Mouse (Mus musculus): ENCODE measurements around the gene Fut7. TPM values are rescaled to one million over a fixed set of nuclear protein-coding genes. Genes with fewer than 3 reads are reported as not detected.
"Not testable (repeated sequence)": the region's sequence is repeated elsewhere in the genome, so short reads cannot be mapped to it uniquely, and the experiment has no call there.

Fut7 gene
- polyA plus RNA-seq, 1 experiment from 2014 or later: 0.08 TPM

DNA sequence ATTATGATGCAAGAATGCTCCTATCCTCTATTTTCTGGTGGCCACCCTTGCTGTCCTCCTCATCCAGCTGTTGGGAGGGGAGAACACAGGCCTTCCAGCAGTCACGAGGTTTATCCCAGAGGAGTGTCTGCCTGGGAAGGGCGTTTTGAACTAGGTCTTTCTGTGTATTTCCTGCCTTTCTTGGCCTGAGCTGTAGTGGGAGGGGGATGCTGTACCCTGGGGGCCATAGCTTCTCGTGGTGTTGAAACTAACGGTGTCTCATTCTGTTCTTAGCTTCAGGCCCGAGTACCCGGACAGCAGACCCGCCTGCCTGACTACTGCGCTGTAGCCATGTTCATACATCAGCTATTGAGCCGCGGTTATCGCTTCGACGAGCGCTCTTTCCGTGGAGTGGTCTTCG lies 22.8 kb upstream of the Fut7 start:
- Histone ChIP-seq H3K27me3 (peaks cover 62% of the 10 kb centered on the region), H3K9me3 (replicated peaks) (no peaks in the 10 kb centered on the region; the same call in 1 of the 2 replicates), H3K27ac (no peak overlapping the region), H3K4me3 (peak overlapping the region; percentile 31), H3K36me3 (ENCODE audit: poor library complexity, severe bottlenecking) (no peaks in the 10 kb centered on the region), H3K4me1 (peaks cover 35% of the 10 kb centered on the region), H3K9ac (peak overlapping the region; percentile 30), H3K4me2 (peak overlapping the region; percentile 57)
- WGBS: 19% methylated on average over 16 of the region's 16 CpGs
- no peak for ATAC-seq

DNA sequence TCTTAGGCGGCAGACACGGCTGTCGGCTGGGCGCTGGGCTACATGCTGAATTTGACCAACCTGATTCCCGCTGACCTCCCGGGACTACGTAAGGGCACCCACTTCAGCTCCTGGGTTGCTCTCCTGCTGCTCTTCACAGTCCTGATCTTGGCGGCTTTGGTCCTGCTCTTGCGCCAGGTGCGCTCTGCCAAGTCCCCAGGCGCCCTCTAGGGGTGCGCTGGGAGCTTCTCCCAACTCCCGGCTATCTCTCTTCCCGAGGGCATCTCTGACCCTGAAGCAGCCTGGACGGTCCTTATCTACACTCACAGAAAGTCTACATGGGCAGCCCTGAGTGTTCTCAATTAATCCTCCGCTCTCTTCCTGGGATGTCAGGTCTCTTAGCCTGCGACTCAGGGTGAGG lies 22.3 kb upstream of the Fut7 start:
- WGBS: 2% methylated on average over 17 of the region's 17 CpGs

DNA sequence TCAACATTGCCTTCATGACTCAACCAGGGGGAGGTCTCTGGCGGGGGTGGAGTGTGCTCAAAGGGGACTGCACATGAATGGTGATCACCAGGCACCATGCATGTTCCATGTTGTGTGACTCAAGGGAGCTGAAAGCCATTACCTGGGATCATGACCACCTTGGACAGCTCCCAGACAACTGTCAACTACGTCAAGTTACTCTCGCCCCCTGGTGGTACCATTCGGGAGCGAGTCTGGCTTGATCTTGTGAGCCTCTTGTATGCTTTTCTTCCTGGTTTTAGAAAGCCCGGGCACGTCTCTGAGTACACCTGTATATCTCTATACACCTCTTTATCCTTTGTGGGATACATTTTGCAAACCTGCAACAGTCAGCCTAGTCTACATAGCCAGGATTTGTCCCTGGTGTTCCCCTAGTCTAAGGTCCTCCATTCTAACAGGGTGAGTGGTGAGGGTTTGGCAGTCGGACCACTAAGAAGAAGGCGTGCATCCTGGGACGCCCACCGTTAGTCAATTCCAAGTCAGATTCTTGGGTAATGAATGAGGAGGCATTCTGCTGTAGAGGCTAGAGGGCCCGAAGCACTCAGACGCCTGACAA lies 20.6 kb upstream of the Fut7 start:
- Histone ChIP-seq H3K9ac (peak overlapping the region; percentile 99), H3K4me3 (peak overlapping the region; percentile 98), H3K4me2 (peak overlapping the region; percentile 76), H3K27ac (peak overlapping the region; percentile 94), H3K4me1 (peaks cover 34% of the 10 kb centered on the region), H3K36me3 (ENCODE audit: poor library complexity, severe bottlenecking) (peaks cover 16% of the 10 kb centered on the region), H3K27me3 (peaks cover 40% of the 10 kb centered on the region), H3K9me3 (replicated peaks) (no peaks in the 10 kb centered on the region)
- ATAC-seq: peak; percentile 25
- under 1% methylated on average over 13 of the region's 13 CpGs for WGBS

More for the DNA sequence above, 22.3 kb upstream of the Fut7 start:
- Histone ChIP-seq H3K4me1 (peaks cover 32% of the 10 kb centered on the region), H3K27ac (no peak overlapping the region), H3K9me3 (replicated peaks) (no peaks in the 10 kb centered on the region; the same call in 1 of the 2 replicates), H3K27me3 (peaks cover 57% of the 10 kb centered on the region), H3K9ac (peak overlapping the region; percentile 30), H3K4me2 (peak overlapping the region; percentile 57), H3K4me3 (peak overlapping the region; percentile 31), H3K36me3 (ENCODE audit: poor library complexity, severe bottlenecking) (0 out of 2 replicates have a peak, but pooled peaks cover 3% of the 10 kb centered on the region)
- no peak for ATAC-seq

DNA sequence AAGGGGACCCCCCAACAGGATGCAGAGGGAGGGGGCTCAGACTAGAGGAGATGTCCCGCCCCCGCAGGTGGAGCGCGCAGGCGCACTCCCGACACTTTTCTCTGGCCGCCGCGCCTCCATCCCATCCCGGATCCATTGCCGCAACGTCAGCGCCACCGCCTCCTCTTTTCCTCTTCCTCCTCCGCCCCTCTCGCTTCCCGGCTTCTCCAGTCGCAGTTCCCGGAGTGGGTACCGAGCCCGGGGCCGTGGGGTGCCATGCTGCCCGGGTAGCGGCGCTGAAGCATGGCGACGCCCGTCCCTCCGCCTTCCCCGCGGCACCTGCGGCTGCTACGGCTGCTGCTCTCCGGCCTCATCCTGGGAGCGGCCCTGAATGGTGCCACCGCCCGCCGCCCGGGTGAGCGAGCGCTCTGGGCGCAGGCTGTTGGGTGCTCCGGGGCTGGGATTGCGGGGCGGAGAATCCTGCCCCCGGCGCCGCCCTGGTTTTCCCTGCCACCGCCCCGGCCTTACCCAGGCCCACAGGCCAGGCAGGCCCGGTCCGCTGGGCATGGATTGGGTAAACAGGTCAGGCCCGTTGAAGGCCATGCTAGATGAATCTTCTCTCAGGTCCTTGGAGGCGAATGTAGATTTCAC lies 20.0 kb upstream of the Fut7 start:
- Histone ChIP-seq H3K36me3 (ENCODE audit: poor library complexity, severe bottlenecking) (peaks cover 22% of the 10 kb centered on the region), H3K9ac (peak overlapping the region; percentile 99), H3K27me3 (peaks cover 34% of the 10 kb centered on the region), H3K4me1 (peaks cover 34% of the 10 kb centered on the region), H3K27ac (peak overlapping the region; percentile 94), H3K9me3 (replicated peaks) (no peaks in the 10 kb centered on the region), H3K4me2 (peak overlapping the region; percentile 76), H3K4me3 (peak overlapping the region; percentile 98)
- ATAC-seq: peak; percentile 84
- WGBS: under 1% methylated on average over 53 of the region's 54 CpGs

DNA sequence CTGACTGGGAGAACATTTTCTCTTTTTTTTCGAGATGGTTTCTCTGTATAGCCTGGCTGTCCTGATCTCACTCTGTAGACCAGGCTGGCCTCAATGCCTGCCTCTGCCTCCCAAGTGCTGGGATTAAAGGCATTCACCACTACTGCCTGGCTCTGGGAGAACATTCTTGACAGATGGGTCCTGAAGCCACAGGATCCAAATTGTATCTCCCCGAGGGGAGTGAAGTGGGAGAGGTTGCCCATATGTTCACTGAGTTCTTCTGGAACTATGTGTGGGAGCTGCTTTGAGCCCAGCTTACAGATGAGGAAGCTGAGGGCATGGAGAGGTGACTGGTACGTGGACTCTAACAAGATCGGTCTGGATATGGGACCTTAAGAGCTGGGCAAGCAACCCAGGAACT lies 19.1 kb upstream of the Fut7 start:
- Histone ChIP-seq H3K9ac (peak overlapping the region; percentile 99), H3K4me3 (peak overlapping the region; percentile 98), H3K27me3 (peaks cover 25% of the 10 kb centered on the region), H3K4me2 (peak overlapping the region; percentile 76), H3K9me3 (replicated peaks) (no peaks in the 10 kb centered on the region), H3K36me3 (ENCODE audit: poor library complexity, severe bottlenecking) (peaks cover 31% of the 10 kb centered on the region), H3K4me1 (peaks cover 34% of the 10 kb centered on the region), H3K27ac (peak overlapping the region; percentile 94; the same call in 1 of the 2 replicates)
- 85% methylated on average over 4 of the region's 4 CpGs for WGBS
- ATAC-seq: no peak

DNA sequence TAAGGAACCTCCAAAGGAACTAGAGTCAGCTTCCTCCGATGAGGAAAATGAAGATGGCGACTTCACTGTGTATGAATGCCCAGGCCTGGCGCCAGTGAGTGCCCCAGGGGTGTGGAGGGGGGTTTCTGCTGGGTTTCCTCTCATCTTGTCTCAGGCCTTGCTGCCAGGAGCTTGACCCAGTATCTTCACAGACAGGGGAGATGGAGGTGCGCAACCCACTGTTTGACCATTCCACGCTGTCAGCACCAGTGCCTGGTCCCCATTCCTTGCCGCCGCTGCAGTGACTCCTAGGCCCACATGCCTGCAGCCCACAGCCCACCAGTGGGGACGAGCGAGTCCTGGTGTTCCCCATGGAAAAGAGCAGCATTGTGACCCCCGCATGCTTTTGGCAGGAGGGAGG lies 14.2 kb upstream of the Fut7 start:
- no peaks in the 10 kb centered on the region for H3K9me3 ChIP-seq (replicated peaks)
- no peak overlapping the region for H3K27ac ChIP-seq
- peaks cover 19% of the 10 kb centered on the region for H3K4me1 ChIP-seq
- no peak overlapping the region for H3K4me2 ChIP-seq
- WGBS: 89% methylated on average over 10 of the region's 10 CpGs
- peaks cover 50% of the 10 kb centered on the region for H3K36me3 ChIP-seq (ENCODE audit: poor library complexity, severe bottlenecking)
- no peak overlapping the region for H3K4me3 ChIP-seq
- H3K27me3 ChIP-seq: no peaks in the 10 kb centered on the region
- H3K9ac ChIP-seq: no peak overlapping the region
- no peak for ATAC-seq

DNA sequence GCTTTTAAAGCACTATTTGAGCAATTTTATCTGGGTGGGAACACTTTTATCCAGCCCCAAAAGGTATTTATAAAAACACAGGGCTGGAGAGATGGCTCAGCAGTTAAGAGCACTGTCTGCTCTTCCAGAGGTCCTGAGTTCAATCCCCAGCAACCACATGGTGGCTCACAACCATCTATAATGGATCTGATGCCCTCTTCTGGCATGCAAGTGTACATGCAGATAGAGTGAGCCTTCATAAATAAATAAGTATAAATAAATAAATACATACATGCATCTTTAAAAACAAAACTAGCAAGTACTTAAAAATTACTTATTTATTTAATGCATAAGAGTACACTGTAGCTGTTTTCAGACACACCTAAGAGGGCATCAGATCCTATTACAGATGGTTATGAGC lies 9.6 kb upstream of the Fut7 start:
- not testable (repeated sequence) for H3K27me3 ChIP-seq; H3K4me3 ChIP-seq; H3K9ac ChIP-seq; H3K4me1 ChIP-seq; H3K4me2 ChIP-seq; H3K27ac ChIP-seq; H3K9me3 ChIP-seq (replicated peaks); ATAC-seq
- H3K36me3 ChIP-seq (ENCODE audit: poor library complexity, severe bottlenecking): peaks cover 25% of the 10 kb centered on the region

DNA sequence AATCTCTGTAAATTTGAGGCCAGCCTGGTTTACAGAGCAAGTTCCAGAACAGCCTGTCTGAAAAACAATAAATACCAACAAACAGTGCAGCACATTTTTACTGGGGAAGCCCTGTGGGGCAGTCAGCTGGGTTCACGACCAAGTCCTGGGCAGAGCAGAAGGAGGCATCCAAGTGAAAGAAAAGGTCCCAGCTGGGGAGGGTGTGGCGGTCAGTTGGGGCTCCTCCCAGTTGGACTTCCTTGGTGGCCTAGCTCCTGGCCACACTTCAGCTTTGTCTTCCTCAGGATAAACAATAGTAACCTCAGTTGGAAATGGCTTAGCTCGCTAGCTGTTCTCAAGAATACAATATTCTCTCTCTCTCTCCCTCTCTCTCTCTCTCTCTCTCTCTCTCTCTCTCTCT lies 5.6 kb upstream of the Fut7 start:
- H3K9me3 ChIP-seq (replicated peaks): no peaks in the 10 kb centered on the region
- no peak overlapping the region for H3K4me3 ChIP-seq
- no peak for ATAC-seq
- no peak overlapping the region for H3K27ac ChIP-seq
- H3K27me3 ChIP-seq: 0 out of 2 replicates have a peak, but pooled peaks cover under 1% of the 10 kb centered on the region
- H3K4me1 ChIP-seq: no peaks in the 10 kb centered on the region
- H3K4me2 ChIP-seq: no peak overlapping the region
- H3K36me3 ChIP-seq (ENCODE audit: poor library complexity, severe bottlenecking): 0 out of 2 replicates have a peak, but pooled peaks cover 4% of the 10 kb centered on the region
- WGBS: 17% methylated on average over 3 of the region's 3 CpGs
- H3K9ac ChIP-seq: no peak overlapping the region

DNA sequence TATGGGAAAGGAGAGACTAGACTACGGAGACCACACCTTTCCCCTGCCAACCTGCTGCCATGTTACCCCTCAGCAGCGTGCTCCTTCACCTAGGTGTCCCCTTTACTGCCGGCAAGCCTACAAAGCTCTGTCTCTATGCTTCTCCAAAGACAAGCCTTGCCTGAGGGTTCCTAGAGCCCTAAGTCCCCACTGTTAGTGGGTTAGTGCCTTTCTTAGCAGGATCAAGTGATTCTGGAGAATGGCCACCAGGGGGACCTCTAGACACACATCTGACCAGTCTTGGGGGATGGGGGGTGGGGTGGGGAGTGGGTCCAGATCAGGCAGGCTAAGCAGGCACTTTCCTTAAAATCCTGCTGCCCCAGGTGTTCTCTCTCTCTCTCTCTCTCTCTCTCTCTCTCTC lies 1.2 kb upstream of the Fut7 start:
- H3K4me2 ChIP-seq: no peak overlapping the region
- H3K27me3 ChIP-seq: peaks cover 25% of the 10 kb centered on the region
- no peaks in the 10 kb centered on the region for H3K36me3 ChIP-seq (ENCODE audit: poor library complexity, severe bottlenecking)
- no peak overlapping the region for H3K27ac ChIP-seq
- H3K9ac ChIP-seq: no peak overlapping the region
- WGBS: 18% methylated on average over 3 of the region's 3 CpGs
- peaks cover 7% of the 10 kb centered on the region; the same call in 1 of the 2 replicates for H3K4me1 ChIP-seq
- ATAC-seq: peak; percentile 66; the same call in 1 of the 2 replicates
- H3K9me3 ChIP-seq (replicated peaks): no peaks in the 10 kb centered on the region
- H3K4me3 ChIP-seq: no peak overlapping the region

DNA sequence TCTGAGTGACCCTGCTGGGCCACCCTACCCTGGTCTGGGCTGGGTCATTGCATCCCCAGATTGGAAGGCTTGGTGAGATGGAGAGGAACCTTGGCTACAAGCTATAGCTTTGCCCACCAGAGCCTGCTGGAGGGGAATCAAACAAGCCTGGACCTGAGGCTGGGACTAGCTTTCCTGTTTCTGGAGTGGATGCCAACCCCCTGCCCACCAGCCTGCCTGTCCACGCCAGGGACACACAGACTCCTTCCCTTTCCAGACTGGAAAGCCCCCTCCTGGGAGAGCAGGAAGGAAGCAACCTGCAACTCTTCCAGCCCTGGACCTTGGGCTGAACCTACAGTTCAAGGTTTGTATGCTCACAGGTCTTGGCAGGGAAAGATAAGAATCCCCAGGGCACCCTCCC lies 559 bp downstream of the Fut7 start:
- Histone ChIP-seq H3K27me3 (peaks cover 25% of the 10 kb centered on the region), H3K4me3 (no peak overlapping the region), H3K9me3 (replicated peaks) (no peaks in the 10 kb centered on the region), H3K4me1 (peaks cover 10% of the 10 kb centered on the region; the same call in 1 of the 2 replicates), H3K27ac (no peak overlapping the region), H3K4me2 (no peak overlapping the region), H3K36me3 (ENCODE audit: poor library complexity, severe bottlenecking) (no peaks in the 10 kb centered on the region), H3K9ac (no peak overlapping the region)
- ATAC-seq: no peak
- 45% methylated on average over 1 of the region's 1 CpGs for WGBS

DNA sequence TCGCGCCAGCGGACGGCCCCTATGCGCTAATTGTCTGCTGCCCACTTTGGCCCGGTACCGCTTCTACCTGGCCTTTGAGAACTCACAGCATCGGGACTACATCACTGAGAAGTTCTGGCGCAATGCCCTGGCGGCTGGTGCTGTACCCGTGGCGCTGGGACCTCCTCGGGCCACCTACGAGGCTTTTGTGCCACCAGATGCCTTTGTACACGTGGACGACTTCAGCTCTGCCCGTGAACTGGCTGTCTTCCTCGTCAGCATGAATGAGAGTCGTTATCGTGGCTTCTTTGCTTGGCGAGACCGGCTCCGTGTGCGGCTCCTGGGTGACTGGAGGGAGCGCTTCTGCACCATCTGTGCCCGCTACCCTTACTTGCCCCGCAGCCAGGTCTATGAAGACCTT lies 2.4 kb downstream of the Fut7 start:
- Histone ChIP-seq H3K27ac (no peak overlapping the region), H3K27me3 (peaks cover 27% of the 10 kb centered on the region), H3K4me3 (no peak overlapping the region), H3K9ac (no peak overlapping the region; the same call in 1 of the 2 replicates), H3K4me2 (no peak overlapping the region), H3K9me3 (replicated peaks) (no peaks in the 10 kb centered on the region), H3K4me1 (peaks cover 25% of the 10 kb centered on the region), H3K36me3 (ENCODE audit: poor library complexity, severe bottlenecking) (no peaks in the 10 kb centered on the region)
- ATAC-seq: no peak
- 47% methylated on average over 27 of the region's 27 CpGs for WGBS

DNA sequence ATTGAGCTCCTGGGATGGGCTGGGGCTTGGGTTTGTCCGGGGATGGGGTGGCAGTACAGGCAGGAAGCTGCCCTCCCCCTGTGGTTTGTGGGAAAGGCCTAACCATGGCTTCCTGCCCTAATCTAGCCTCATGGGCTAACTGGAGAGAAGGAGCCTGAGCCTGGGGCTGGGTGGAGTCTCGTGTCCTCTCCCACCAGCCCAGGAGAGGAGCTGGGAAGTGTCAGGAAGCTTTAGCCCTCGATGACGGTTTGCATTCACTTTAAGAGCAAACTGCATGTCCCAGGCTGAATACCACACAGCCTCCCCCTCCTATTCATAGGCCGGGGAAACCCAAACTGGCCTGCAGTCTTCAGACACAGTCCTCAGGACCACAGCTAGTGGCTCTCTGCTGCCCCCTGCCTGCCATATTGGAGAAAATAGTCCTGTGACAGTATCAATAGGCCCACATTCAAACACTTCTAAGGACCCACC lies 3.7 kb downstream of the Fut7 start:
- Histone ChIP-seq H3K9ac (no peak overlapping the region), H3K27me3 (peaks cover 29% of the 10 kb centered on the region), H3K4me3 (no peak overlapping the region), H3K27ac (no peak overlapping the region), H3K9me3 (replicated peaks) (no peaks in the 10 kb centered on the region), H3K36me3 (ENCODE audit: poor library complexity, severe bottlenecking) (no peaks in the 10 kb centered on the region), H3K4me1 (peaks cover 38% of the 10 kb centered on the region), H3K4me2 (no peak overlapping the region)
- ATAC-seq: 0 out of 2 replicates have a peak, but pooled peaks have one; percentile 3
- 25% methylated on average over 5 of the region's 5 CpGs for WGBS
